Mouse (Mus musculus): ENCODE results near the gene Thbd.

The Thbd gene

DNA sequence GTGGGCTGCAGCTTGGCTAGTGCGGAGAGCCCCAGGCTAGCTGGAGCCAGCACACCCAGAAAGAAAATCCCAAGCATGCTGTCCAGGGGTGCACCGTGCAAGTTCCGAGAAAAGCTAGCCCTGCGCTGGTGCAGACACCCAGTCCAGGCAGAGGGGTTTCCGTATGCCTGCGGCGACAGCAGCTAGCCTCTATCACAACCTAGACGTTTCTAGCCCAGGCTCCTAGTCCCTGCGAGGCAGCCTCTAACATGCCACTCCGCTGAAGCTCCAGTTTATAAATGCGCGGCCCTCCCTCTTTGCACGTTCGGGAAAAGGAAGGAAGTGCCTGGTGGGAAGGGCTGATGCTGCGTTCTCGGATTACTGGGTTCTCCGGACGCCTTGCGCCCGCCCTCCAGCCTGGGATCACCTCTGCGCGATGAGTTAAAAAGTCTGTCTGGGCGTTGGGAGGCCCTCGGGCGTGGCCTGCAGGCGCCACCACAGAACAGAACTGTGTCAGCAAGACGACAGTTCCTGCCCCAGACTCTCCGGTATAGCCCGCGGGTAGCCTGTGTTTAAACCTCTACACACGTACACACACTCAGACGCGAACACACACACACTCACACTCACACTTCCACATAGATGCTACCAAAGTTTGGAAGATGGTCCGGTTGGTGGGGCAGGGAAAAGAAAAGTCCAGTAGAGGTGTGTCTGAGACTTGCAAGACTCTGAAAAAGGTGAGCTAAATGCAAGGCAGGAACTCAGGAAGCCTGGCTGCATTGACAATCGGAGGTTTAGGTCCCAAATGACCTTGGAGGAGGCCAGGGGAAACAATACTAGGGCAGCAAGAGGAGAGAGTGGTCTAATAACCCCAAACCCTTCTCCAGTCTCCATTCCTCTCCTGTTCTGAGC lies at the start of gene Thbd:
Gene Thbd (minus strand): TSS at position 319 of the 891 bp plus-strand sequence.
- in situ Hi-C loops (cut with MboI; ENCODE audit: low sequenced_read_pairs): no loop called here

DNA sequence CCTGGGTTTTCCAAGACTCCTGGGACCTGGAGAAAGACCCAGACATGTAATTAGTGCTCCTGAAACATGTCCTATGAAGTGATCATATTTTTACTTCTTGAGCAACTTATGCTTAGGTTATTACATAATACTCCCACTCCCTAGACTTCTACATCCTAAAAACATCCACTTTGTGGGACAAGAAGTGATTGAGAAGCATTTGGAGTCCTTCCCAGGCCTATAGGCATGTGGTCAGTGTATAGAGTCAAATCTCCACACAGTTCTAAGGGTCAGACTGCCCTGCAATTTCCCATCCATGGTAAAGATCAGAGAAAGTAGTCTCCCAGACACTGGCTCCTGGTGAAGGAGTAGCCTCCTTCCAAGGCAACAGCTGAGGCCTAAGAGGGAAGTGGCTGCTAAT lies 47.4 kb upstream of the Thbd start:
- in situ Hi-C loops (cut with MboI; ENCODE audit: low sequenced_read_pairs): no loop called here

- in situ Hi-C loops (cut with MboI; ENCODE audit: low sequenced_read_pairs): no loop called here
Measured at GRCm38 (mm10) chr2:148454014-148454542, 46.1 kb upstream of the Thbd start.

DNA sequence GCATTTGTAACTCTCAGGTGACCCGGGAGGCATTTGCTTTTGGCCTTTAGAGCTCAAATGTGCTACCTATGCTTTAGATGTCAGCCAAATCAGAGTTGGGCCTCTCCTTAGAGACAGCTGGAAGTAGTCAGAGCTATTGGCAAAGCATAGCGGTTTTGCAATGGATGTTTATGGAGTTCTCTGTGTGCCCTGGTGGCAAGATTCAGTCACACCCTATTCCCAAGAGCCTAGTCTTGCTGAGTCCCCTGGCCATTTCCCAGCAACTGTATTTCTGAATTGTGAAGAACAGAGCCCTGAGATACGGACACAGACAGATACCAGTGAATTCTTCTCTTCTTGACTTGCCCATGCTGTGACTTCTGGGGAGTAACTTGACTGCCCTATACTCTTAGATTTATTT lies 45.1 kb upstream of the Thbd start:
- in situ Hi-C loops (cut with MboI; ENCODE audit: low sequenced_read_pairs): no loop called here

GRCm38 (mm10) chr2:148451498-148451897 lies 43.5 kb upstream of the Thbd start:
- in situ Hi-C loops (cut with MboI; ENCODE audit: low sequenced_read_pairs): no loop called here

- in situ Hi-C loops (cut with MboI; ENCODE audit: low sequenced_read_pairs): no loop called here
Measured at GRCm38 (mm10) chr2:148450616-148451015, 42.6 kb upstream of the Thbd start.

GRCm38 (mm10) chr2:148449659-148450058 lies 41.7 kb upstream of the Thbd start:
- in situ Hi-C loops (cut with MboI; ENCODE audit: low sequenced_read_pairs): no loop called here

DNA sequence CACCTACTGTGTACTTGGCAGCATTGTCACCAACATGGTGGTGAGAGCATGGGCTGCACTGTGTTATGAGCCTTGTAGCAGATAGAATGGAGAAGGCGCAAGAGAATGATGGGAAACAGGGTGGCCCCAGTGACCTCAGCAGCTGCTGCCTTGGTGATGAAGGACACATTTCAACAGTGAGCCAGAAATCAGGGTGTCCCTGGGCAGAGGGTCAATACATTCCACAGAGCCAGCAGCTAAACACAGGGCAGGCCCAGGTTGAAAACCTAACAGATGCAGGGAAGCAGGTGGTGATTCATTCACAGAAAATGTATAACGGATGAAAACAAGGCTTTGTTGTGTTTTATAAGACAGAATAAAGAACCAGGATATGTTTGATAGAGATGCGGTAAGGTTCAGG lies 38.5 kb upstream of the Thbd start:
- in situ Hi-C loops (cut with MboI; ENCODE audit: low sequenced_read_pairs): no loop called here

GRCm38 (mm10) chr2:148445616-148446015 lies 37.6 kb upstream of the Thbd start:
- in situ Hi-C loops (cut with MboI; ENCODE audit: low sequenced_read_pairs): no loop called here

DNA sequence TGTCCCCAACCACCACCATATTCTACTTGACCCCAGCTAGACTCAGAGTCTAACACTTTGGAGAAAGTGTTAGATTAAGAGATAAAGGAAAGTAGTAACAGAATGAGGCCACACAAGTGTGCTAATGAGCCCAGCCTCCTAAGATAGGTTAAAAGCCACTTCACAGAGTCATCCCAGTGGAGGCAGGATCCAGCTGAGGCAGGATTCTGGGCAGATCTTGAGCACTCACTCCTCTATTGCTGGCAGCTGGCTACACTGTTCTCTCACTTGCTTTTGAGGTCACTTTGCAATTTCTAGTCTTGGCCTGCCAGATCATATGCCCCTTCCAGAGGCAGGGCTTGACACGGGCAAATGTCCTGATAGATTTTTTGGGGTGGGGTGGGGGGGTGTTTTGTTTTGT lies 36.5 kb upstream of the Thbd start:
- in situ Hi-C loops (cut with MboI; ENCODE audit: low sequenced_read_pairs): no loop called here

DNA sequence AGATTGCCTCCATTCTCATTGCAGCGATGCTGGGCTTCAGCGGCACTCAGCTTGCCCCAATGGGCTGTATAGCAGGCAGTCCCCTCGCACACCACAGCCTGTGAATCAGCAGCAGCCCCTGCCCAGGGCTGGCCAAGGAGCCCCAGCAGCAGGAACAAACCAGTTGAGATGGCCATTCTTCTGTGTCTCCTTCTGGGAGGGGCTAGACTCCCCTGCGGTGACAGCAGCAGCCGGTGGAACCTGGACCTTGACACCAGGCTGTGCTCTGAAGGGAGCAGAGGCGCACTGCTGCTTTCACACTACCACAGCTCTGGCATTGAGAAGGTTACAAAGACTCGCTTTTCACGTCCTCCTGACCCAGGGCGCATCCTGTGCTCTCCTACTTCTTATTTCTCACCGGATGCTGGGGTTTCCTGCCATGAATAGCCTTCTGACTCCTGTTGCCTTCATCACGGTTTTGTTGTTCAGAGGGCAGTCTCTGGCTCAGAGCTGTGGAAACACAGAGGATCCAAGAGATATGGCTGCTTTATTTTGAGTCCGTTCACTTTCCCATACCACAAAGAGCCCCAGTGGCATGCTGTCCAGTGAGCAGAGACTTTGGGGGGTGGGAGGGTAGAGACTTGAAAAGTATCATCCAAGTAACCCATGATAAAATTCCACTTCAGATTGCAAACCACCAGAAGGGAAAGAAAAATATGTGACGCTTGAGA lies 35.4 kb upstream of the Thbd start, which contains the start of gene Cd93:
Gene Cd93 (minus strand): TSS at position 315 of the 710 bp plus-strand sequence.
- in situ Hi-C loops (cut with MboI; ENCODE audit: low sequenced_read_pairs): no loop called here

GRCm38 (mm10) chr2:148442710-148443109 lies 34.7 kb upstream of the Thbd start:
- in situ Hi-C loops (cut with MboI; ENCODE audit: low sequenced_read_pairs): no loop called here

DNA sequence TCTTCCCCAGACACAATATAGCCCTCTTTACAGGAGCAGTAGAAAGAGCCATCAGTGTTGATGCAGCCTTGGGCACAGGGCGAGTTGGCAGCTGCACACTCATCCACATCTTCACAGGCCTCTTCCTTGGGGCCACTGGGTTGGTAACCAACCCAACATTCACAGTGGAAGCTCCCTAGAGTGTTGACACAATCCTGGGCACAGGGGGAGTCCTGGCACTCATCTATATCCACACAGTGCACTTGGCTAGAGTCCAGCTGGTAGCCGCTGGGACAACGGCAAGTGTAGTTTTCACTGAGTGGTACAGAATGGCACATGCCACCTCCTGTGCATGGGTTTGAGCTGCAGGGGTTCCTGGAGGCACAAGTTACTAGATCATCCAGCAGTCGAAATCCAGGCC lies 34.2 kb upstream of the Thbd start:
- in situ Hi-C loops (cut with MboI; ENCODE audit: low sequenced_read_pairs): no loop called here

DNA sequence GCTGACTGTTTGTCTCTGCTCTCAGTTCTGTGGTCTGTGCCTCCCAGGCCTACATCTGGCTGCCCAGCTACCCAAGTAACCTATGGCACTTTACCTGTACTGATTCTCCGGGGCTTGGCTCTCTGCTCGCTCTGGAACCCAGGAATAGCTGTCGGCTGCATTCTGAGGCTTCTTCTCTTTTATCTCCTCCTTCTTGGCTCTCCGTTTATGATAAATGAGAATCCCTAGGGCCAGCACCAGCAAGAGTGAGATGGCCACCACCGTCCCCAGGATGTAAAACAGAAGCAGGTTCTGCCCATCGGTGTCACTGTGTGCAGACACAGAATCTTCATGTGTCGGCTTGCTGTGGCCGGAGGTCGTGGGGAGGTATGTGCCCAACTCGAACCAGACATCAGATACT lies 33.4 kb upstream of the Thbd start:
- in situ Hi-C loops (cut with MboI; ENCODE audit: low sequenced_read_pairs): no loop called here

DNA sequence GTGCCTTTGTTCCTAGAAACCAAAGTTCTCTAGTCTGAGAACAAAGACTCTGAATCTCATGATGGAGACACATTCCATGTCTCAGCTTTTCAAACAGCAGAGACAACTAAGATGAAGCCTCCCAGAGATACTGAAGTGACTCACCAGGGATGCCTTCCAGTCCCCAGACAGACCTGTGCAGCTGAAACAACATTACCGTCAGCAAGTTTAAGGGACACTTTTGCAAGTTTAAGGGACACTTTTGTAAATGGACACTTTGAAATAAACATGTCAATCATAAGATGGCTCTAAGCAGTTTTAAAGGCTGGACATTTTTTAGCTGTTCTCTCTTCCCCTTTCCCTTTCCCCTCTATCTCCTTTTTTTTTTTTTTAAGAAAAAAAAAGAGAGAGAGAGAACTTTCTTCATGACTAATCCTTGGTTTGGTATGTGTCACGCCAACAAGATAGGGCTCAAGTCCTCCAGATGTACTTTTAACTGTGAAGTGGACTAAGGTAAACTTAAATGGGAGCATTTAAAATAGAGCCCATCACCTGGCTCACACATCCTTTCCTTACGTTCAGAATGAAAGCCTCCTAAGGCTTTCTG lies 31.8 kb upstream of the Thbd start:
- in situ Hi-C loops (cut with MboI; ENCODE audit: low sequenced_read_pairs): no loop called here

GRCm38 (mm10) chr2:148436285-148436684 lies 28.3 kb upstream of the Thbd start:
- in situ Hi-C loops (cut with MboI; ENCODE audit: low sequenced_read_pairs): no loop called here

DNA sequence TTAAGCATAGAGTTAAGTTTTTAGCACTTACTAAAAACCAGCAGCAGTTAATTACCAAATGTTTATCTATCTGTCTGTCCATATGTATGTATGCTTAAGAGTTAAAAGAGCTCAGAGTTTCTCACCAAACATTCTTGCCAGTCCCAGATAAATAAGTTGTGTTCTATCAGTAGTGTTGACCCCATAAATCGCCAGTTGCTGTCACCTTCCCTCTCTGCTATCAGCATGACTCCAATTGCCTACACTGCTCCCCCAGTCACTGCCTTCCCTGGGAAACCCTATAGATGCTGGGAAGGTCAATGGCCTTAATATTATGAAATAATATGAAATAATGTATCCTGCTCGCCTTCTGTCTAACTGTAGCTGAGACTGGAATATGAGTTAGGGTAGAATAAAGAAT lies 24.4 kb upstream of the Thbd start:
- in situ Hi-C loops (cut with MboI; ENCODE audit: low sequenced_read_pairs): no loop called here

DNA sequence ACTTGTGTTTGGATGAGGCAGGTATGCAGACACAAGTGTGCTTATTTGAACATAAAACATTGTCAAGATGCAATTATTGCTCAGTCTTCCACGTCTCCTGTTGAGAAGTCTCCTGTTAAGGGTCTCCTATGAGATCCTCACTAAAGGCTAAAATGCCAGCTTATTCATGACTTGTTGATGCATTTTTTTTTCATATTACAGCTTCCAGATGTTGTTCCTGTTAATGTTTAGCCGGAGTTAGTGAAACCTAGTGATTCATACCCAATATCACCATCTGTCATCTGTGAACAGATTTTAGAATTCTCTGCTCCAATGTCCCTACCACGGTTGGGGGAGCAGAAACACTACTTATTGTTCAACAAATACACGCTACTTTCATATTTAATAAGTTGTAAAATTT lies 23.0 kb upstream of the Thbd start:
- in situ Hi-C loops (cut with MboI; ENCODE audit: low sequenced_read_pairs): no loop called here

GRCm38 (mm10) chr2:148429001-148429505 lies 21.1 kb upstream of the Thbd start:
- in situ Hi-C loops (cut with MboI; ENCODE audit: low sequenced_read_pairs): no loop called here

- in situ Hi-C loops (cut with MboI; ENCODE audit: low sequenced_read_pairs): no loop called here
Measured at GRCm38 (mm10) chr2:148428523-148428922, 20.5 kb upstream of the Thbd start.

GRCm38 (mm10) chr2:148427553-148427952 lies 19.6 kb upstream of the Thbd start:
- in situ Hi-C loops (cut with MboI; ENCODE audit: low sequenced_read_pairs): no loop called here

Data from CH12F3 (cell line).